Mouse (Mus musculus): ENCODE results near the gene Fam216a. TPM values are rescaled to one million over a fixed set of nuclear protein-coding genes. Genes with fewer than 3 reads are reported as not detected.

Fam216a gene
- total and polyA plus RNA-seq, 3 experiments: 38.2 to 50.2 (median 41.4) TPM

DNA sequence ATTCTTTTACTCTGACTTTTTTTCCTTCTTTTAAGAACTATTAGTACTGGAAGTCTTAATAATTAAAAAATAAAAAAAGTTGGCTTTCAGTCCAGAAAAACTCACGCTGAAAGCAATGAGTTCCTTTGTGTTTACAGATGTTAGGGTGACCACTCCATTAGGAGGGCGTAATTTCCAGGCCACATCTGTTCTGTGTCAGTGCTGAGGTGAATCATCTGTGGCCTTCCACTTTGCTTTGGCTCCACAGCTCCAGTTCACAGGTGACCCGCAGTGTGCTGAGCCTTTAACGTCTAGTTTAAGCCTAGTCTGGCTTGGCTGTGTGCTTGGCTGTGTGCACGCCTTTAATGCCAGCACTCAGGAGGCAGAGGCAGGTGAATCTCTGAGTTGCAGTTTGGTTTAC is 39.7 kb upstream of the Fam216a start:
- H3K9ac ChIP-seq (ENCODE audit: insufficient read depth, low read depth): no peak overlapping the region
- H3K4me2 ChIP-seq (ENCODE audit: insufficient read depth, low read depth, poor library complexity, severe bottlenecking): no peak overlapping the region
- peaks cover 2% of the 10 kb centered on the region for H3K9me3 ChIP-seq (replicated peaks; ENCODE audit: low read length)
- H3K27ac ChIP-seq (ENCODE audit: insufficient read depth, low read depth): no peak overlapping the region
- in situ Hi-C loops (cut with MboI; ENCODE audit: low pct_ligation_motif_present, low pct_unique_long_range_greater_than_20kb, low sequenced_read_pairs): no loop called here
- dilution Hi-C loops (cut with MboI; ENCODE audit: extremely low pct_ligation_motif_present, extremely low pct_unique_long_range_greater_than_20kb, low sequenced_read_pairs): no loop called here
- no peaks in the 10 kb centered on the region for H3K27me3 ChIP-seq (replicated peaks)
- no peak for DNase-seq (ENCODE audit: extremely low read depth)
- H3K36me3 ChIP-seq (replicated peaks in 1 of 2; ENCODE audit: control insufficient read depth in 1 of 2, insufficient read depth in 1 of 2, low read length in 1 of 2): peaks cover 13 to 27% of the 10 kb centered on the region in 2 experiments
- H3K4me1 ChIP-seq (ENCODE audit: control insufficient read depth in 1 of 2, insufficient read depth in 2 of 2): no peaks in the 10 kb centered on the region
- TF ChIP-seq MEF2A (IDR thresholded peaks at IDR 0.05; ENCODE audit: borderline replicate concordance, low read depth, low read length) (no peak), POLR2A (IDR thresholded peaks at IDR 0.05; ENCODE audit: low read depth, low read length) (no peak), ZNF384 (IDR thresholded peaks at IDR 0.05; ENCODE audit: low read depth, low read length) (no peak), MAX (IDR thresholded peaks at IDR 0.05; ENCODE audit: low read length) (no peak), SMC3 (IDR thresholded peaks at IDR 0.05; ENCODE audit: low read depth, low read length) (no peak), ELF1 (IDR thresholded peaks at IDR 0.05; ENCODE audit: low read depth, low read length) (no peak), CHD1 (IDR thresholded peaks at IDR 0.05; ENCODE audit: low read depth, low read length) (no peak), ETS1 (conservative IDR thresholded peaks at IDR 0.05; ENCODE audit: low read depth, low read length) (no peak), ZKSCAN1 (IDR thresholded peaks at IDR 0.05; ENCODE audit: borderline replicate concordance, low read depth, low read length) (no peak), USF2 (conservative IDR thresholded peaks at IDR 0.05; ENCODE audit: low read depth, low read length) (no peak)
- H3K4me3 ChIP-seq (replicated peaks in 1 of 3; ENCODE audit: low read depth in 2 of 3, low read length in 2 of 3, poor library complexity in 1 of 3): no peak overlapping the region
- no peaks in the 10 kb centered on the region for H3K79me2 ChIP-seq (replicated peaks; ENCODE audit: control insufficient read depth, extremely low read depth, insufficient read depth, poor library complexity, severe bottlenecking)

DNA sequence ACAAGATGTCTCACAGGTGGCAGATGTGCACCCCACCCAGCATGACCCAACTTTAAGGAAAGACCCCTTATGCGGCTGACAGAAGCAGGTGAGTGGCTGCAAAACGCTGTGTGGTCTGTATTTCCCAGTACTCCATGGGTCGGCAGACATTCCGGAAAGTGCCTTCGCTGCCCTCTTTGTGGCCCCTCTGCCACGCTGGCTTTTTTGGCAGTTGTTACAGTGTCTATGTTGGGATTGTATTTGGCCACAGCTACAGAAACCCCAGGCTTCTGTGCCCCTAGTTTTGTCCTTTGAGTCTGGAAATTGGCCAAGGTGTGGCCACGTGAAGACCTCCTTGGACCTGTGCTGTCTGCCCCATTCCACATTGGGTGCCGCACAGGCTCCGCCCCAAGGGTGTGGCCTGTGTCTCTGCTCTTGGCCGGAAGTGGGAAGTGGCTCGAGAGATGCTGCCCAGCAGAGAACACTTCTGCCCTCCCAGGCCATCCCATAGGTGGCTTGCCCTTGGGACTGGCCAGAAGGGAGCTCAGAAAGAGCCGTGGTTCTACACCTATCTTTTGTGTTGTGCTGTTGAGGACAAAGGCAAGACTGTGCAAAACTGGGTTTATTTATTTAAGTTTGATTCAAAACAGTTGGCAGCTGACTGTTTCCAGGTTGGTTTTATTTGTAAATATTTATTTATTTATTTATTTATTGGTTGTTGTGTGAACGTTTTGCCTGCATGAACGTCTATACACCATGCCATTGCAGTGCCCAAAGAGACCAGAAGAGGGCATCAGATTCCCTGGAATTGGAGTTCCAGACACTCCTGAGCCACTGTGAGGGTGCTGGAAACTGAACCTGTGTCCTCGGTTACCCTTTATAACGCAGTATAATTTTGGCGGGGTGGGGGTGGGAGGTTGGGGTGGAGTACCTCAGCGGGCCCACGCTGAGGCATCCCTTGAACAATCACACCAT is 37.8 kb upstream of the Fam216a start:
- DNase-seq (ENCODE audit: extremely low read depth): no peak
- Histone ChIP-seq H3K9me3 (replicated peaks; ENCODE audit: low read length) (peaks cover 2% of the 10 kb centered on the region), H3K27me3 (replicated peaks) (no peaks in the 10 kb centered on the region), H3K27ac (ENCODE audit: insufficient read depth, low read depth) (no peak overlapping the region), H3K4me2 (ENCODE audit: insufficient read depth, low read depth, poor library complexity, severe bottlenecking) (no peak overlapping the region), H3K4me3 (replicated peaks in 1 of 3; ENCODE audit: low read depth in 2 of 3, low read length in 2 of 3, poor library complexity in 1 of 3) (no peak overlapping the region), H3K36me3 (replicated peaks in 1 of 2; ENCODE audit: control insufficient read depth in 1 of 2, insufficient read depth in 1 of 2, low read length in 1 of 2) (peaks cover 31 to 46% of the 10 kb centered on the region in 2 experiments), H3K9ac (ENCODE audit: insufficient read depth, low read depth) (no peak overlapping the region), H3K79me2 (replicated peaks; ENCODE audit: control insufficient read depth, extremely low read depth, insufficient read depth, poor library complexity, severe bottlenecking) (no peaks in the 10 kb centered on the region), H3K4me1 (ENCODE audit: control insufficient read depth in 1 of 2, insufficient read depth in 2 of 2) (no peaks in the 10 kb centered on the region)
- in situ Hi-C loops (cut with MboI; ENCODE audit: low pct_ligation_motif_present, low pct_unique_long_range_greater_than_20kb, low sequenced_read_pairs) (no loop called here), dilution Hi-C loops (cut with MboI; ENCODE audit: extremely low pct_ligation_motif_present, extremely low pct_unique_long_range_greater_than_20kb, low sequenced_read_pairs) (no loop called here)
- peak in 1 of 2 experiments; percentile 17; a peak in 1 of 4 replicates for TF ChIP-seq CTCF (conservative IDR thresholded peaks at IDR 0.05 in 1 of 2, IDR thresholded peaks at IDR 0.05 in 1 of 2; ENCODE audit: low read depth in 2 of 2, low read length in 2 of 2)
- TF ChIP-seq KAT2A (IDR thresholded peaks at IDR 0.05; ENCODE audit: insufficient replicate concordance, low read length): no peak

DNA sequence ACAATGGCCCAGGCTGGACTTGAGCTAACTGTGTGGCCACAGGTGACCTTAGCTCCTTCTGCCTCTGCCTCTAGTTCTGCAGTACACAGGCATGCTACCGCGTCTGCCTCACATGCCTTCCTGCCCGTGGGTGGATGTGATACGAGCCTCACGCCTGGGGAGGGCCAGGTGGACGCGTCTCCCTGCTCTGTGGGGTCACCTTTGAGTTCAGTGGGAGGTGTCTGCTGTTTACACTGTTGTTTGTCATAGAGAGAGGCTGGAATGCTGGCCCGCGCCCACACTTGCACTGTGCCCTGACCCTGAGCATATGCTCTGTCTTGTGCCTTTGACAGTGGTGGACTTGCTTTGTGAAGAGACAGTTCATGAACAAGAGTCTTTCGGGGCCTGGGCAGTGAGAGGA is 33.4 kb upstream of the Fam216a start:
- no peak overlapping the region for H3K4me3 ChIP-seq (replicated peaks in 1 of 3; ENCODE audit: low read depth in 2 of 3, low read length in 2 of 3, poor library complexity in 1 of 3)
- in situ Hi-C loops (cut with MboI; ENCODE audit: low pct_ligation_motif_present, low pct_unique_long_range_greater_than_20kb, low sequenced_read_pairs): no loop called here
- no peaks in the 10 kb centered on the region for H3K79me2 ChIP-seq (replicated peaks; ENCODE audit: control insufficient read depth, extremely low read depth, insufficient read depth, poor library complexity, severe bottlenecking)
- H3K27me3 ChIP-seq (replicated peaks): no peaks in the 10 kb centered on the region
- no peak overlapping the region for H3K4me2 ChIP-seq (ENCODE audit: insufficient read depth, low read depth, poor library complexity, severe bottlenecking)
- no peak overlapping the region for H3K27ac ChIP-seq (ENCODE audit: insufficient read depth, low read depth)
- H3K36me3 ChIP-seq (replicated peaks in 1 of 2; ENCODE audit: control insufficient read depth in 1 of 2, insufficient read depth in 1 of 2, low read length in 1 of 2): peaks cover 71 to 89% of the 10 kb centered on the region in 2 experiments
- H3K4me1 ChIP-seq (ENCODE audit: control insufficient read depth in 1 of 2, insufficient read depth in 2 of 2): no peaks in the 10 kb centered on the region
- TF ChIP-seq BHLHE40 (IDR thresholded peaks at IDR 0.05; ENCODE audit: low read depth, low read length) (no peak), TCF12 (IDR thresholded peaks at IDR 0.05; ENCODE audit: low read depth, low read length) (no peak), ZKSCAN1 (IDR thresholded peaks at IDR 0.05; ENCODE audit: borderline replicate concordance, low read depth, low read length) (no peak), E2F4 (IDR thresholded peaks at IDR 0.05; ENCODE audit: insufficient replicate concordance, low read depth, low read length) (no peak), ZC3H11A (IDR thresholded peaks at IDR 0.05; ENCODE audit: low read depth, low read length) (no peak), RAD21 (IDR thresholded peaks at IDR 0.05; ENCODE audit: low read depth, low read length) (no peak)
- no peak overlapping the region for H3K9ac ChIP-seq (ENCODE audit: insufficient read depth, low read depth)
- H3K9me3 ChIP-seq (replicated peaks; ENCODE audit: low read length): peaks cover 2% of the 10 kb centered on the region
- DNase-seq (ENCODE audit: extremely low read depth): no peak
- dilution Hi-C loops (cut with MboI; ENCODE audit: extremely low pct_ligation_motif_present, extremely low pct_unique_long_range_greater_than_20kb, low sequenced_read_pairs): no loop called here

Measured in CH12.LX (cell line).